Mouse (Mus musculus) kidney, adult 2 months (tissue): ENCODE results near the gene Syce2. TPM values are rescaled to one million over a fixed set of nuclear protein-coding genes. Genes with fewer than 3 reads are reported as not detected.
A peak's percentile ranks its signal among the peaks of the same experiment; 100 is the strongest.
"Not testable (repeated sequence)": the region's sequence is repeated elsewhere in the genome, so short reads cannot be mapped to it uniquely, and the experiment has no call there.

Experiments used
- DNase-seq: peaks from one replicate; pipeline ENCODE4 v3.0.0; 2021
- H3K27ac ChIP-seq: fragments of 200-500 bp; 2 replicates; pipeline ENCODE4 v1.5.1; 2012; ENCODE audit warnings: low read depth, low read length, control low read depth, inconsistent platforms; ENCODE audit not compliant: insufficient read depth
- H3K27me3 ChIP-seq: fragments of 200-500 bp; replicated peaks from 2 replicates; pipeline ENCODE4 v1.6.1; 2012; ENCODE audit warnings: mild to moderate bottlenecking, moderate library complexity, low read length, inconsistent platforms; ENCODE audit not compliant: control insufficient read depth, insufficient read depth
- H3K36me3 ChIP-seq: fragments of 200-500 bp; 2 replicates; pipeline ENCODE4 v1.6.1; 2012; ENCODE audit warnings: mild to moderate bottlenecking, moderate library complexity, low read length, inconsistent platforms; ENCODE audit not compliant: control insufficient read depth, insufficient read depth
- H3K4me1 ChIP-seq: fragments of 200-500 bp; 2 replicates; pipeline ENCODE4 v1.6.1; 2011; ENCODE audit warnings: low read length; ENCODE audit not compliant: control insufficient read depth, insufficient read depth
- H3K4me3 ChIP-seq: fragments of 200-500 bp; 2 replicates; pipeline ENCODE4 v1.5.1; 2011; ENCODE audit warnings: mild to moderate bottlenecking, low read depth, low read length, control low read depth; ENCODE audit not compliant: insufficient read depth
- CTCF ChIP-seq: fragments of 200-500 bp; conservative IDR thresholded peaks from 2 replicates; pipeline ENCODE4 v1.5.1; 2011; ENCODE audit warnings: low read depth, mild to moderate bottlenecking, control low read depth, low read length, moderate library complexity, mixed read lengths; ENCODE audit not compliant: insufficient read depth, insufficient read length
- POLR2A ChIP-seq: fragments of 200-500 bp; IDR thresholded peaks from one replicate; pipeline ENCODE4 v1.6.1; 2011; ENCODE audit warnings: low read depth, low read length, control low read depth
- WGBS: fragments of 180-500 bp; shearing (Covaris S2); methylation state at CpG from one replicate; pipeline ENCODE4 v1.1.7; 2018; 5-methylcytosine and 5-hydroxymethylcytosine counted together
- polyA plus RNA-seq: library from polyadenylated mRNA; depleted of rRNA; stranded (reverse); fragments of >200 nt; gene quantifications from 2 replicates; pipeline ENCODE4 v1.2.3, GENCODE M21; 2012; rRNA removed

Gene Syce2
- 0.87 and 1.7 TPM in 2 replicates for polyA plus RNA-seq

- Histone ChIP-seq H3K4me1 (0 out of 2 replicates have a peak, but pooled peaks cover 4% of the 10 kb centered on the region), H3K4me3 (peak within 1 kb of the TSS; percentile 52), H3K36me3 (no peaks in the 10 kb centered on the region), H3K27ac (no peak within 1 kb of the TSS), H3K27me3 (no peaks in the 10 kb centered on the region)
- WGBS: 8% methylated on average over 46 of the region's 46 CpGs
- peak; percentile 85 for DNase-seq
- TF ChIP-seq CTCF: no peak
- TF ChIP-seq POLR2A: no peak
These were observed at the start of gene Syce2 for GRCm38 (mm10) chr8:84871376-84872308. Gene Syce2, plus strand, starts transcription at chr8:84872111.

- Histone ChIP-seq H3K36me3 (no peaks in the 10 kb centered on the region), H3K27me3 (no peaks in the 10 kb centered on the region), H3K4me3 (no peak within 1 kb of the TSS), H3K27ac (no peak within 1 kb of the TSS), H3K4me1 (no peaks in the 10 kb centered on the region)
- 72% methylated on average over 3 of the region's 3 CpGs for WGBS
- no peak for DNase-seq
- TF ChIP-seq CTCF: no peak
- TF ChIP-seq POLR2A: no peak
These were observed 49.2 kb upstream of the Syce2 start, which contains the start of gene Dand5 for GRCm38 (mm10) chr8:84822723-84823122. Gene Dand5, minus strand, starts transcription at chr8:84822823.

- WGBS: 3% methylated on average over 18 of the region's 18 CpGs
These were observed 48.3 kb upstream of the Syce2 start for GRCm38 (mm10) chr8:84823653-84824052.

GRCm38 (mm10) chr8:84825636-84826035, 46.3 kb upstream of the Syce2 start:
- no peak overlapping the region for H3K27ac ChIP-seq
- H3K4me3 ChIP-seq: no peak overlapping the region
- DNase-seq: no peak
- no peaks in the 10 kb centered on the region for H3K27me3 ChIP-seq
- TF ChIP-seq CTCF: no peak
- WGBS: 68% methylated on average over 4 of the region's 4 CpGs
- no peaks in the 10 kb centered on the region for H3K36me3 ChIP-seq
- H3K4me1 ChIP-seq: no peaks in the 10 kb centered on the region

More at GRCm38 (mm10) chr8:84823653-84824052, 48.3 kb upstream of the Syce2 start:
- peak; percentile 91 for TF ChIP-seq CTCF
- TF ChIP-seq POLR2A: no peak
- Histone ChIP-seq H3K4me1 (no peaks in the 10 kb centered on the region), H3K27ac (no peak overlapping the region), H3K27me3 (no peaks in the 10 kb centered on the region), H3K4me3 (no peak overlapping the region), H3K36me3 (no peaks in the 10 kb centered on the region)
- DNase-seq: peak; percentile 64

- DNase-seq, H3K4me3 ChIP-seq, H3K27ac ChIP-seq, H3K36me3 ChIP-seq, H3K27me3 ChIP-seq, H3K4me1 ChIP-seq: not testable (repeated sequence)
- 90% methylated on average over 2 of the region's 2 CpGs for WGBS
These were observed 45.4 kb upstream of the Syce2 start for GRCm38 (mm10) chr8:84826518-84826917.

- H3K4me1 ChIP-seq: peaks cover 7% of the 10 kb centered on the region; the same call in 1 of the 2 replicates
- peak within 1 kb of the TSS; percentile 89 for H3K27ac ChIP-seq
- peak; percentile 36 for DNase-seq
- no peaks in the 10 kb centered on the region; the same call in 1 of the 2 replicates for H3K36me3 ChIP-seq
- peak within 1 kb of the TSS; percentile 100 for H3K4me3 ChIP-seq
- H3K27me3 ChIP-seq: no peaks in the 10 kb centered on the region
- TF ChIP-seq CTCF: 0 out of 2 replicates have a peak, but pooled peaks have one; percentile 25
- no peak for TF ChIP-seq POLR2A
- 65% methylated on average over 11 of the region's 11 CpGs for WGBS
These were observed 40.4 kb upstream of the Syce2 start, which contains the start of gene Gadd45gip1 for GRCm38 (mm10) chr8:84831490-84831889. Gene Gadd45gip1, plus strand, starts transcription at chr8:84831522.

- WGBS: under 1% methylated on average over 59 of the region's 59 CpGs
- H3K4me1 ChIP-seq: peaks cover 7% of the 10 kb centered on the region; the same call in 1 of the 2 replicates
- no peaks in the 10 kb centered on the region; the same call in 1 of the 2 replicates for H3K36me3 ChIP-seq
- no peaks in the 10 kb centered on the region for H3K27me3 ChIP-seq
- TF ChIP-seq CTCF (no peak), POLR2A (peak; percentile 66)
- peak overlapping the region; percentile 89 for H3K27ac ChIP-seq
- DNase-seq: peak; percentile 84
- H3K4me3 ChIP-seq: peak overlapping the region; percentile 100
These were observed 39.7 kb upstream of the Syce2 start for GRCm38 (mm10) chr8:84832034-84832717.
